In the genomic region with DNA sequence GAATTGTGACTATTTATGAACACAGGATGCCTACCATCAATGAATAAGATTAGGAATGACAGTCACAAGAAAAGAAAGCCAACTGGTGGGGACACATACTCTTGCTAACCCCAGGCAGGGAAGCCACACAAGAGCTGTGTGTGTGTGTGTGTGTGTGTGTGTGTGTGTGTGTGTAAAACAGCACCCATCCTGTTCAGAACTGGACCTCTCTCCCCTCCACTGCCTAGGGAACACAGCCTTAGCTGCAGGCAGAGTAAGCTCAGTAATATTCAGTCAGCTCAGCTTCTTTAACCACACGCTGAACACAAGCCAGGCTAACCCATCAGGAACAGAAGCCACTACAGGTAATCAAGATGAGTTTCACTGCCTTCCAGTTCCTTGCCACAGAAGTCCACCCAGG, we compare ENCODE assay signal across 16 mouse cellular contexts.
"Had no signal": no experiment of that assay in that cellular context is flagged by ENCODE, and none has a peak within 500 bp of the region (broad histone marks: within the 10 kb centered on the region; RNA-seq: fewer than 3 reads in every experiment).

No protein-coding gene starts in this region.

- H3K27ac ChIP-seq: layer of hippocampus, adult 2 months; limb, embryonic 13.5 days; liver, embryonic 15.5 days; midbrain, embryonic 10.5 days; neural tube, embryonic 12.5 days; stomach, postnatal 0 days had no signal

- H3K4me3 ChIP-seq: layer of hippocampus, adult 2 months; limb, embryonic 13.5 days; liver, embryonic 15.5 days; midbrain, embryonic 10.5 days; myocyte; neural tube, embryonic 12.5 days had no signal

- DNase-seq: kidney, adult 9 months; kidney, postnatal 10 days; kidney, postnatal 4 days; left cerebral cortex, postnatal 4 days; lung, embryonic 14.5 days; lung, postnatal 10 days; lung, postnatal 4 days; midbrain, embryonic 14.5 days had no signal

- H3K9ac ChIP-seq: limb, embryonic 13.5 days; liver, embryonic 15.5 days; lung, embryonic 14.5 days; neural tube, embryonic 12.5 days had no signal

- H3K36me3 ChIP-seq: liver, embryonic 15.5 days had no signal

- H3K9me3 ChIP-seq: limb, embryonic 13.5 days; liver, embryonic 15.5 days; midbrain, embryonic 10.5 days; neural tube, embryonic 12.5 days had no signal

- H3K4me2 ChIP-seq: limb, embryonic 13.5 days; liver, embryonic 11.5 days; liver, embryonic 15.5 days; lung, embryonic 14.5 days; neural tube, embryonic 12.5 days had no signal

- H3K27me3 ChIP-seq: limb, embryonic 13.5 days; liver, embryonic 15.5 days; neural tube, embryonic 12.5 days had no signal
